Mouse (Mus musculus) stomach, postnatal 0 days (tissue): ENCODE data around the gene Dpp4.

Source experiments
- CTCF ChIP-seq: IDR thresholded peaks from 2 replicates; pipeline ENCODE4 v1.5.1; 2016; ENCODE audit warnings: antibody characterized with exemption, low read depth, mild to moderate bottlenecking, moderate library complexity
- EP300 ChIP-seq: optimal IDR thresholded peaks from 2 replicates; pipeline ENCODE3; 2016; ENCODE audit warnings: antibody characterized with exemption

- TF ChIP-seq CTCF, result no peak
- TF ChIP-seq EP300, result no peak
These were observed 56.3 kb downstream of the Dpp4 start for GRCm38 (mm10) chr2:62355766-62356165.
